Mouse (Mus musculus) right cerebral cortex, postnatal 14 days (tissue): ENCODE measurements around the gene Zfp553.

ENCODE experiments used
- DNase-seq: peaks from one replicate; pipeline ENCODE4 v3.0.0; 2022

The Zfp553 gene

DNA sequence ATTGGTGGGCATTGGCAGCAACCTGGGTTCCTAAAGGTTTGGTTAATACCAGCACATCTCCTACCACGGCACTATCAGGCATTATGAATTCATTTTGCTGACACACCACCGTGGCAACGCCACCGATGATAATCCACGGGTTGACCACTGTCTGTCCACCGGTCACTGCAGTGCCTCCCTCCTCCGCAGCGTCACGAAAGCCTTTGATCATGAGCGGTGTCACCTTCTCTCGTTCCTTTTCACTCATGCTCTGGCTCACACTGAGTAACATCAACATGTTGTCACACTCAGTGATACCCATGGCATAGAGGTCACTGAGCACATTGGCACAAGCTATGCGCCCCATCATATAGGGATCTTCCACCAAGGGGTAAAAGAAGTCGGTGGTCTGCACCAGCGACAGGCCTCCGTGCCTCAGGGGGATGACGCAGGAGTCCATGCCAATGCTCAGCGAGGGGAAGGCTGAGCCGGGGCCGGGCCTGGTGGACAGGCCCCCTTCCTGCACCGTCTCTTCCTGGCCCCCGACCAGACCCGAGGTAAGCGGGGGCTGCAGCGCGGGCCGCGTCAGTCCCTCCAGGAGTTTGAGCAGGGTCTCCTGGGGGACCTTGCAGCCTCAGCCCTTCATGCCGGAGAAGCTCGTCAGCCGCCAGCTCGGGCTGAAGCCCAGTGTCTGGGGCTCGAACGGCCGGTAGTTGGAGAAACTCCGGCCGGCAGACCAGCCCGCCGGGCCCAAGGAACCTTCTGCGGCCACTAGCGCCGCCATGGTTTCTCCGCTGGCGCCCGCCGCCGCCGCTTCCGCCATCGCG lies 40.5 kb downstream of the Zfp553 start:
- peak; percentile 38 for DNase-seq

DNA sequence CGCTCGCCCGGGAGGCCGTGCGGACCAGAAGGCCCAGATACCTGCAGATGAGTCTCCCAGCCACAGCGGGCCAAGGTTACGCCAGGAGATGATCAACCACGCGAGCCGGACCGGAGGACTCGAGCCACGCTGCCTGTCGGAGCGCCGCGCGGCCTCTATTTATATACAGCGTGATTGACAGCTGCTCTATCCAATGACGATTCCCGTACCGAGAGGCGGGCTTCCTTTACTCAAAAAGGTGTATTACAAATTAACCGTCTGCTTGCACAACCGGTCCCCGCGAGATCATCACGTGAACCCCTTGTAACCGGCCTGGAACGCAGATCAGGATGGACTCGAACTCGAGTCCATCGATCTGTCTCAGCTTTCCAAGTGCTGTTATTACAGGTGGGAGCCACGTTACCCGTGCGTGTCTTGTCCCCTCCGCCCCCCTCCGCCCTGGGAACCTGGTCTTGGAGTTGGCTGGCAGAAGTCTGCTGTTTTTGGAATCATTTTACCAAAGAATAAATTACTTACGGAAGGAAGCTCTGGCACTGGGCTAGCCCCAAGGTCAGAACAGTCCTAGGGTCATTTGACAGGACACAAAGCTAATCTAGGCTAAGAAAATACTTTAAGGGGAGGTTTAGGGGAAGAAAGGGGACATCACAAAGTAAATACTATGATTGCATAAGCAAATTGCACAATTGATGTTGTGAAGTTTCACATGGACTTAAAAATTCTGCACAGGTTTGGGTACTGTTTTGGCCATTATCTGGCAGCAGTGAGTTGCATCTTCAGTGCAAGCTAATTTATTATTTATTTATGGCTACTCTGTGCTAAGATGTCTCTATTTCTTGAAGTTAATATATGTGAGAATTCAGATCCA lies 41.3 kb downstream of the Zfp553 start, which contains the start of gene Sephs2:
Sephs2 (minus strand) TSS at position 131 of the 865 bp plus-strand sequence.
- DNase-seq, result peak; percentile 93

DNA sequence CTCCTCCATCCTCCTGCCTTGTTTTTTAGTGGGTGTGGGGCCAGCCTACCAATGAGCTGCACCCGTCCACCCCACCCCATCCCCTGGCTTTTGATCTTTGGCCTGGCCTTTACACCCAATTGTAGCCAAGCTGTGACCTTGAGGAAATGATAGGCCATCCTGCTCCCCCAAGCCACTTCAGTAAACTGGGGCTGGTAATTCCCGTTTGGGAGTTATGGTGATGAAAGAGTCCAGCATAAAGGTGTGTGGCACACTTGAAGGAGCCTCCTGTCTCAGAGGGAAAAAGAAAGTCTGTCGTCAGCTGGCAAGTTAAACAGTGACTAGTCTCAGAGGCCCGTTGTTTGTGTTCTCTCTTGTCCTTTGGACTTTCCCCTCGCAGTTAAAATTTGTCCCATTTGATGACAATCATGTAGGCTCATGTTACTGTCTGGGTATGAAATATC lies 43.7 kb downstream of the Zfp553 start:
- no peak for DNase-seq

DNA sequence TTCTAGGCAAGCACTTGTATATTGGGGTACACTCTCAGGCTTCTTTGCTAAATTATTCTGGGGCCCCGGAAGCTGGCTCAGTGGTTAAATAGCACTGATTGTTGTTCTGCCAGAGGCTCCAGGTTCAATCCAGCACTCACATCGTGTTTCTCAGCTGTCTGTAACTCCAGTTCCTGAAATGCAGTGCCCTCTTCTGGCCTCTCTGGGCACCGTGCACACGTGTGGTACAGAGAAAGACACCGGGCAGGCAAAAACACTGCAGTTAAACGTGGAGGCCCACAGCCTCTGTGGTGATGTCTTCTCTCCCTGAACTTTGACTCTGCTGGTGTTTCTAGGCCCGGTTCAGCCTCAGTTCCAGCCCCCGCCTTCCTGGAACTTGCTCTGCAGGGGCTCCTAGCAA lies 45.5 kb downstream of the Zfp553 start:
- peak; percentile 36 for DNase-seq

DNA sequence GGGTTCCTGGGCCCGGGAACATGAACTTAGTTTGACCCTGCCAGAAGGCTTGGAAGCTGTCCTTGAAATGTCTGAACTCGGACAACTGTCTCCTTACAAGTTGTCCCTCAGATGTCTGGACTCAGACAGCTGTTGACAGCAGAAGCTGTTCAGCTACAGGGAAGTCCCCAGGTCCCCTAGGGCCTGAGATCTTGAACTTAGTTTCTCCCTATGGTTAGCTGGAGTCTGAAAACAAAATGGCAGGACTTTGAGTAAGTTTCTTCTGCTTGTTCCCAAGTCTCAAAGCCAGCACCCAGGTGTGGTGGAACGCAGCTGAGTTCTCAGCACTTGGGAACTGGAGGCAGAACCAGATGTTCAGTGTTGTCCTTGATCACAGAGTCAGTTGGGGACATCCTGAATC lies 47.2 kb downstream of the Zfp553 start:
- DNase-seq, result no peak

DNA sequence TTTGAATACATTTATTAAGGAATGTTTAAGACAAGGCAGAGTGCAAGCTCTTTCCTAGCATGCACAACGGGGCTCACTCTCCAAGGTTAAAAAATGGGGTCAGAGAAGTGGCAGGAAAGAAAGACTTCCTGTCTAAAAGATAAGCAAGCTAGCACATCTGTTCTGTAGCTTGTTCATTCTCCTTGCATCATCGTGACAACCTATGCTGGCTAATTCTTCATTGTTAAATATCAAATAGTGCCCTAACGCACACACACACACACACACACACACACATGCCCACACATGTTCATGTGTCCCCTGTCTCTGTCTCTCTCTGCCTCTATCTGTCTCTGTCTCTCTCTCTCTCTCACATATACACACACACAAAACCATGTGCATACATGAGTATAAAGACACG lies 48.3 kb downstream of the Zfp553 start:
- no peak for DNase-seq

DNA sequence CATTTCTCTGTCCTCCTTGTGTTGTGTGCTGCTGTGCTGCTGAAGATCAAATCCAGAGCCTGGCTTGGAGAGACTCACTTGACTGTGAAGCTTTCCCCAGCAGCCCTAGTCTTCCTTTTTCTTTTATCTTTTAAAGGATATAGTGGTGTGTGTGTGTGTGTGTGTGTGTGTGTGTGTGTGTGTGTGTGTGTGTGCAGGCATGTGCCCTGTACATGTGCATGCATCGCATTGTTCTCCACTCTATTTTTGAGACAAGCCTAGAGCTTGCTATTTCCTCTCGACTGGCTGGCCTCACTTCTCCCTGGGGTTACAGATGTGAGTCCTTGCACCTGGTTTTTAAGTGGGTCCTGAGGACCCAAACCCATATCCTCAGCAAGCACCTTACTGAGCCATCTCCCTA lies 49.3 kb downstream of the Zfp553 start:
- no peak for DNase-seq

DNA sequence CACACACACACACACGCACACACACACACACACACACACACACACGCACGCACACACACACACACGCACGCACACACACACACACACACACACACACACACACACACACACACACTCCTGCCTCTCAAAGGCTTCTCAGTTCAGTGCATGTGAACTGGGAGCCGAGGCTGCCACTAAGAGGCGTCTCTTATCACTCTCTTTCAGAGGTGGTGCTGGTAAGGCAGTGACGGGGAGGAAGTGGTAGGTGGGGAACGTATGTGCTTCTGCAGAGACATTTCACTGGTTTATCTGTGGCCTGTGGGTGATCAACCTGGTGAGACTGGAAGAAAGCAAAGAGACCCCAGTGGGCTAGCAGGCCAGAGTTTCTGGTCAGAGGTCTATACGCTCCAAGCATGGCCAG lies 52.3 kb downstream of the Zfp553 start:
- no peak for DNase-seq
